Mouse (Mus musculus) splenic B cell, adult 2 months (primary cell): ENCODE measurements around the gene Cpvl.

Experiments
- DNase-seq: peaks from one replicate; pipeline ENCODE4 v3.0.0-alpha.2; 2011; ENCODE audit warnings: low read depth, low spot score
- H3K27me3 ChIP-seq: 2 replicates; pipeline ENCODE4 v1.6.1; 2012; ENCODE audit warnings: mild to moderate bottlenecking, low read length, moderate library complexity, mixed read lengths; ENCODE audit not compliant: control insufficient read depth, poor library complexity, insufficient read depth, severe bottlenecking
- H3K36me3 ChIP-seq: 2 replicates; pipeline ENCODE4 v1.6.1; 2012; ENCODE audit warnings: mild to moderate bottlenecking, low read length, moderate library complexity, mixed read lengths; ENCODE audit not compliant: control insufficient read depth, poor library complexity, insufficient read depth, severe bottlenecking

Cpvl gene

DNA sequence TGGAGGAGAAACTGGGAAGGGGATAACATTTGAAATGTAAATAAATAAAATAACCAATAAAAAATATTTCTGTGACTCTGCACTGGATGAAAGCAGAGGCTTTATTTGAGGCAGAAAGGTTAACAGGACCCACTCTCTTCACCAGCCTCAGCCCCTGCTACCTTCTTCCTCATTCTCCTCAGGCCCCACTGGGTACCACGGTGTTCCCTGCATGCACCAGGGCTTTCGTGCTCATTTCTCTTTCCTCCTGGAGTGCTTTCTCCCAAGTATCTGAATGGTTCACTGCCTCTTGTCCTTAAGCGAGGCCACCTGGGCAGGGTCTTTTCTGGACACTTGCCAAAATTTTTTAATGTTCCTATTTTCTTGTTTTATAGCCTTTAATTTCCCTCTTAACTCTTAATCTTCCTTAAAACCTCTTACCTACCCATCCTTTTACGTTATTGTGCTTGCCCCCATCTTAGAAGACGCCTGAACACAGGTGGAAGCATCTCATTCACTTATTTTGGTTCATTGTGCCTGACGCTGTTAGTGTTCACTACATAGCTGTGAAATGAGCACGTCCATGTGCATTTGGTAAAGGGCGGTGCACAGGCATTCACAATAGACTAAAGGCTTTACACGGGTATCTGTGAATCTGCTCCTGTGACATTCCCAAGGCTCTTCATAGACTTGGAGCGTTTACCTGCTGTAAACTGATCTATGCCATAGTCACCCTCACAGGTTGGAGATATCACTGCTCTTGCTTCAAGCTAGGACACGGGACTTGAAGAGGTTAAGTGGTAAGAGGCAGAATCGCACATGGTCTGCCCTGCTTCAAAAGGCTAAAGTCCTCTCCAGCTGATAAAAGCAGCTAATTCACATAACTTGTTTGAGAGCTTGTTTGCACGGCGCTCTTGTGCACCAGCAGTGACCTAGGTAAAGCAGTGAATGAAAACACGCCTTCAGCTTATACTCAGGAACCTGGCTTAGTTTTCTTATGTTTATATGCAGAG lies 41.0 kb downstream of the Cpvl start:
- no peak for DNase-seq
- Histone ChIP-seq H3K36me3 (no peaks in the 10 kb centered on the region), H3K27me3 (no peaks in the 10 kb centered on the region)

GRCm38 (mm10) chr6:53931605-53932004 lies 46.9 kb downstream of the Cpvl start:
- Histone ChIP-seq H3K27me3 (no peaks in the 10 kb centered on the region), H3K36me3 (no peaks in the 10 kb centered on the region)
- DNase-seq, result no peak

DNA sequence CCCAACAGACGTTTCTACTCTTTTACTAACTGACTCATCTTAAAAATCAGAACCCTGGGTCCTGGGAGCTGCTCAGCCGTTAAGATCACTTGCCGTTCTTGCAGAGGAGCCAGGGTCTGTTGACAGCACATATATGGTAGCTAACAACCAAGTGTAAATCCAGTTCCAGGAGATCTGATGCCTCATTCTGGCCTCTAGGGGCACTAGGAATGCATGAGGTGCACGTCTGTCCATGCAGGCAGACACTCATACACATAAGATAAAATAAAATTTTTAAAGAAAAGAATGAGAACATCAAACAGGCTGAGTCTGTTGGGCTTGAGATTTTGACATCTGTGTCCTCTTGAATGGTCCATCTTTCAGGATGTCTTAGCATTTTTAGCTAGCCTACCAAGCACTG lies 48.6 kb downstream of the Cpvl start:
- no peaks in the 10 kb centered on the region for H3K36me3 ChIP-seq
- DNase-seq, result no peak

GRCm38 (mm10) chr6:53926197-53926596 lies 52.3 kb downstream of the Cpvl start:
- Histone ChIP-seq H3K36me3 (no peaks in the 10 kb centered on the region), H3K27me3 (no peaks in the 10 kb centered on the region; the same call in 1 of the 2 replicates)
- DNase-seq, result no peak

More for the DNA sequence above, 48.6 kb downstream of the Cpvl start:
- no peaks in the 10 kb centered on the region for H3K27me3 ChIP-seq

DNA sequence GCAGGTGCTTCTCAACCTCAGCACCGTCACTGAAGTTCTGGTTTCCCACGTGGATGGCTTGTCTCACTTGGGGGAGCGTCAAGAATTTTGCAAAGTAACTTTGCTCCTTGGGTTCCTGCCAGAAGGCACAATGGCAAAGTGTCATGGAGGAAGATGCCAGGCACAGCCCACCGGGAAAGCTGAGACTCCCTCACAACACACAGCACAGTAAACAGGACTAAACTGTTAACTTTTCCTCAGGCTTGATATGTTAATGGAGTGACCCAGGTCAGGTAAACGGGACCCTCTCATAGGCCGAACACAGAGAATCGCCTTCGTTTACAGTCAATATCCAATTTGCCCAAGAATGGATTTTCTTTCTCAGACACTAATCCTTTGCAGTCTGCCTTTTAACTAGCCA lies 53.3 kb downstream of the Cpvl start:
- Histone ChIP-seq H3K36me3 (no peaks in the 10 kb centered on the region), H3K27me3 (no peaks in the 10 kb centered on the region; the same call in 1 of the 2 replicates)
- no peak for DNase-seq

GRCm38 (mm10) chr6:53920041-53920440 lies 58.4 kb downstream of the Cpvl start:
- Histone ChIP-seq H3K27me3 (no peaks in the 10 kb centered on the region; the same call in 1 of the 2 replicates), H3K36me3 (no peaks in the 10 kb centered on the region)
- DNase-seq, result no peak

- no peak for DNase-seq
- no peaks in the 10 kb centered on the region; the same call in 1 of the 2 replicates for H3K27me3 ChIP-seq
These were observed 61.4 kb downstream of the Cpvl start for GRCm38 (mm10) chr6:53917026-53917558.

GRCm38 (mm10) chr6:53915347-53915746 lies 63.1 kb downstream of the Cpvl start:
- Histone ChIP-seq H3K27me3 (no peaks in the 10 kb centered on the region), H3K36me3 (no peaks in the 10 kb centered on the region)
- no peak for DNase-seq

More at GRCm38 (mm10) chr6:53917026-53917558, 61.4 kb downstream of the Cpvl start:
- no peaks in the 10 kb centered on the region for H3K36me3 ChIP-seq

- H3K27me3 ChIP-seq, result no peaks in the 10 kb centered on the region
- H3K36me3 ChIP-seq, result no peaks in the 10 kb centered on the region
- DNase-seq, result no peak
These were observed 65.3 kb downstream of the Cpvl start for GRCm38 (mm10) chr6:53913151-53913550.

- H3K36me3 ChIP-seq, result no peaks in the 10 kb centered on the region
- no peak for DNase-seq
- H3K27me3 ChIP-seq, result no peaks in the 10 kb centered on the region
These were observed 66.2 kb downstream of the Cpvl start for GRCm38 (mm10) chr6:53912112-53912782.

GRCm38 (mm10) chr6:53909986-53910385 lies 68.5 kb downstream of the Cpvl start:
- Histone ChIP-seq H3K36me3 (no peaks in the 10 kb centered on the region), H3K27me3 (no peaks in the 10 kb centered on the region)
- DNase-seq, result no peak

- Histone ChIP-seq H3K27me3 (no peaks in the 10 kb centered on the region), H3K36me3 (no peaks in the 10 kb centered on the region)
- no peak for DNase-seq
These were observed 69.0 kb downstream of the Cpvl start for GRCm38 (mm10) chr6:53909446-53909845.

- DNase-seq, result no peak
- no peaks in the 10 kb centered on the region for H3K36me3 ChIP-seq
- no peaks in the 10 kb centered on the region for H3K27me3 ChIP-seq
These were observed 71.6 kb downstream of the Cpvl start for GRCm38 (mm10) chr6:53906871-53907270.

- Histone ChIP-seq H3K36me3 (no peaks in the 10 kb centered on the region), H3K27me3 (no peaks in the 10 kb centered on the region)
- no peak for DNase-seq
These were observed 72.4 kb downstream of the Cpvl start for GRCm38 (mm10) chr6:53906051-53906462.

DNA sequence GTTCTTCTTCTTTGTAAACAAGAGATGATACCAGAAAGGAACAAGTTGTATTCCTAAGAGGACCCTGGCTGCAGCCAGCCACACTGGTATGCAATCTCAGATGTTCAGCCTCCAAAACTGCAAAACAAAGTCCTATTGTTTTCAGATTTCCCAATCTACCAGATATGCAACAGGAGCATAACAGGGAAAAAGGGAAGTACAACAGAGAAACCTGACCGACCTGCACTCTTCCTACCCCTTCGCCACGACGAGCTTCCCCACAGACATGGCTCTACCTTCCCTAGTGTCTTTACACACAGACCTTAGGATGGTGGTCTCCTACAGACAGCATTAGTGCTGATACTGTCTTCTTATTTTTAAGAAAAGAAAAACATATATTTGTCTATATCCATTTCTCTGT lies 72.9 kb downstream of the Cpvl start:
- Histone ChIP-seq H3K27me3 (no peaks in the 10 kb centered on the region), H3K36me3 (no peaks in the 10 kb centered on the region)
- DNase-seq, result no peak
